ENCODE assay signal across 25 mouse cellular contexts in the genomic region with DNA sequence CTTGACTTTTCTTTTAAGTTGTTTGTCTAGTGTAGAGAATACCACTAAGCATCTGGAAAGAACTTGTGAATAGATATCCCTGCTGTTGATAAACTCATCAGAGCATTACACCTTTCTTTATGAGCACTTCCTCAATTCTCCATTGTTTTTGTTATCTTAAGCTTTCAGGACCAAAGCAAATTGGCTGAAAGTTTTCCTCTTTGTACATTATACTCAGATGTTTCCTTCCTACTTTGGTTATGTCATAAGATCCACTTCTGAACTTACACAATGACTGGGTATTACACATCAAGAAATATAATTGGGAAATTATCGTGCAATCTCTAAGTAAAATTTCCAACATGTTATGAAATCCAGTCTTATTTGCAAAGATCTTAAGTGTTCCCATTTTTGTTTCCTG. TPM values are rescaled to one million over a fixed set of nuclear protein-coding genes. Genes with fewer than 3 reads are reported as not detected.
DNase-seq lines count a peak whose midpoint lies in the region; ATAC-seq and TF ChIP-seq lines count a peak whose summit lies in the region.
"Had no signal": no experiment of that assay in that cellular context is flagged by ENCODE, and none has a peak within 500 bp of the region (broad histone marks: within the 10 kb centered on the region; RNA-seq: fewer than 3 reads in every experiment).

No protein-coding gene starts in this region.

- ATAC-seq in liver, embryonic 14.5 days (ENCODE audit: insufficient read depth) = no peak
- ATAC-seq in G1E (ENCODE audit: extremely low read depth, insufficient number of reproducible peaks, low FRiP score, poor library complexity, severe bottlenecking) = peak; percentile 35
- no peak for ATAC-seq in inflammation-experienced regulatory T-cells, adult 6 months
- ATAC-seq: forebrain, embryonic 15.5 days had no signal

- no peak overlapping the region for H3K9ac ChIP-seq in liver, embryonic 14.5 days (replicated peaks)
- H3K9ac ChIP-seq: forebrain, embryonic 15.5 days; hindbrain, embryonic 12.5 days; limb, embryonic 12.5 days; midbrain, embryonic 12.5 days had no signal

- no peak overlapping the region for H3K27ac ChIP-seq in liver, embryonic 14.5 days
- peak overlapping the region; percentile 96 for H3K27ac ChIP-seq in macrophage
- H3K27ac ChIP-seq: forebrain, embryonic 15.5 days; hindbrain, embryonic 12.5 days; limb, embryonic 12.5 days; midbrain, embryonic 12.5 days had no signal

- no peak for TF ChIP-seq EP300 in liver, embryonic 14.5 days (IDR thresholded peaks at IDR 0.05; ENCODE audit: low read depth)

- peaks cover 0 to 3% of the 10 kb centered on the region in 2 experiments; a peak in 2 of 4 replicates for H3K4me1 ChIP-seq in liver, embryonic 14.5 days (replicated peaks; ENCODE audit: control insufficient read depth in 2 of 2, insufficient read depth in 2 of 2, low read length in 1 of 2)
- peaks cover 10% of the 10 kb centered on the region; the same call in 1 of the 2 replicates for H3K4me1 ChIP-seq in G1E (ENCODE audit: insufficient read depth, low read depth, low read length)
- H3K4me1 ChIP-seq: forebrain, embryonic 15.5 days; hindbrain, embryonic 12.5 days; limb, embryonic 12.5 days; midbrain, embryonic 12.5 days had no signal

- WGBS in liver, embryonic 14.5 days (ENCODE audit: insufficient replicate concordance) = 38% methylated on average over 1 of the region's 1 CpGs
- 6% methylated on average over 1 of the region's 1 CpGs for WGBS in macrophage (ENCODE audit: missing documents)

- no peak overlapping the region for H3K4me3 ChIP-seq in liver, embryonic 14.5 days (ENCODE audit: insufficient read depth in 1 of 2, low read depth in 2 of 2, low read length in 2 of 2)
- H3K4me3 ChIP-seq in G1E (ENCODE audit: low read depth, low read length) = no peak overlapping the region
- H3K4me3 ChIP-seq in macrophage (ENCODE audit: inconsistent target) = no peak overlapping the region
- H3K4me3 ChIP-seq: forebrain, embryonic 15.5 days; hindbrain, embryonic 12.5 days; limb, embryonic 12.5 days; midbrain, embryonic 12.5 days had no signal

- H3K9me3 ChIP-seq in liver, embryonic 14.5 days (ENCODE audit: control insufficient read depth, low read length) = no peaks in the 10 kb centered on the region
- no peaks in the 10 kb centered on the region for H3K9me3 ChIP-seq in G1E (replicated peaks)
- H3K9me3 ChIP-seq: forebrain, embryonic 15.5 days; hindbrain, embryonic 12.5 days; midbrain, embryonic 12.5 days had no signal

- H3K27me3 ChIP-seq in liver, embryonic 14.5 days (ENCODE audit: control insufficient read depth, insufficient read depth, low read length) = no peaks in the 10 kb centered on the region
- peaks cover 2% of the 10 kb centered on the region; the same call in 1 of the 2 replicates for H3K27me3 ChIP-seq in G1E (ENCODE audit: insufficient read depth, low read length)
- H3K27me3 ChIP-seq: forebrain, embryonic 15.5 days; hindbrain, embryonic 12.5 days; limb, embryonic 12.5 days; midbrain, embryonic 12.5 days had no signal

- no peak for TF ChIP-seq CTCF in liver, embryonic 14.5 days (IDR thresholded peaks at IDR 0.05; ENCODE audit: low read depth)
- TF ChIP-seq CTCF in G1E (IDR thresholded peaks at IDR 0.05; ENCODE audit: low read depth, low read length) = no peak

- DNase-seq in liver, embryonic 14.5 days (ENCODE audit: low read depth in 3 of 3, low spot score in 3 of 3) = peak in 2 of 3 experiments; percentile 2 to 19
- no peak for DNase-seq in liver
- DNase-seq in G1E (ENCODE audit: low spot score) = no peak
- peak; percentile 17 for DNase-seq in adipocyte (ENCODE audit: low spot score)
- DNase-seq in cerebellum, postnatal 25 days = no peak
- DNase-seq in right cerebral cortex, postnatal 14 days = no peak
- DNase-seq: adrenal gland, postnatal 36 days; cerebellum, adult 11 months; cerebellum, postnatal 14 days; gastrocnemius, postnatal 36 days; heart, postnatal 10 days; kidney, adult 11 months; kidney, postnatal 4 days; right cerebral cortex, postnatal 25 days; thymus, postnatal 14 days had no signal

- no peaks in the 10 kb centered on the region for H3K36me3 ChIP-seq in liver, embryonic 14.5 days (replicated peaks; ENCODE audit: control insufficient read depth, insufficient read depth, low read depth)
- H3K36me3 ChIP-seq in G1E (replicated peaks) = no peaks in the 10 kb centered on the region
- H3K36me3 ChIP-seq in macrophage (ENCODE audit: inconsistent target) = no peaks in the 10 kb centered on the region
- H3K36me3 ChIP-seq: forebrain, embryonic 15.5 days; hindbrain, embryonic 12.5 days; limb, embryonic 12.5 days; midbrain, embryonic 12.5 days had no signal

- no peaks in the 10 kb centered on the region for H3K79me2 ChIP-seq in macrophage (ENCODE audit: inconsistent target)

- no peak overlapping the region for H3K4me2 ChIP-seq in liver, embryonic 14.5 days (ENCODE audit: low read depth)
- H3K4me2 ChIP-seq: forebrain, embryonic 15.5 days; heart, embryonic 11.5 days; hindbrain, embryonic 12.5 days; limb, embryonic 12.5 days; midbrain, embryonic 12.5 days had no signal

RNA-seq across cellular contexts. Expression of gene Lyz1, which starts 9.0 kb away (rescaled TPM):
- polyA plus RNA-seq in liver, embryonic 14.5 days (2012; rRNA removed) = 0.02 TPM in 1 of 2 replicates, not detected in the other
- 0.13 and 0.29 TPM in 2 replicates for polyA plus RNA-seq in liver, embryonic 14.5 days (2014; fragmentation: Nextera tagmentation; extraction: Ambion mirVana)
- not detected in 2 replicates for total RNA-seq in G1E (2014; fragmentation: Nextera tagmentation)
- 0.11 TPM in 1 of 2 replicates, not detected in the other for total RNA-seq in G1E (2017)
- not detected in 2 replicates for polyA plus RNA-seq in G1E (2012)
- 1 to 10 TPM in 2 of 26 experiments, under 1 TPM in 6, not detected in 18; 0.59 to 1.1 (median 0.81) TPM for total RNA-seq in macrophage (2018; cell fraction: chromatin; rRNA removed)
- 1 to 10 TPM; 2.7 to 9.2 (median 5.1) TPM for total RNA-seq in macrophage (2018; cell fraction: cytosol; rRNA removed)
- 1 to 10 TPM in 25 of 26 experiments, not detected in 1; 1.0 to 5.4 (median 2.7) TPM for total RNA-seq in macrophage (2018; cell fraction: nucleus; rRNA removed)
- 3.4 to 8.7 TPM (median 5.9 TPM) in 3 replicates for polyA plus RNA-seq in macrophage (2018)
- 1 to 10 TPM in 1 of 3 experiments, under 1 TPM in 1, not detected in 1; 0.49 to 1.0 TPM for polyA plus RNA-seq in inflammation-experienced regulatory T-cells, adult 6 months (2017; shearing (Covaris generic))
- polyA plus RNA-seq: C2C12; forebrain, embryonic 15.5 days; hindbrain, embryonic 12.5 days; kidney, embryonic 16.5 days; limb, embryonic 12.5 days; midbrain, embryonic 12.5 days; stomach, embryonic 14.5 days had no signal

RNA-seq across cellular contexts. Expression of gene Lyz2, which starts 19.6 kb away (rescaled TPM):
- polyA plus RNA-seq in liver, embryonic 14.5 days (2012; rRNA removed) = 93.4 and 95.5 TPM in 2 replicates
- 255 and 323 TPM in 2 replicates for polyA plus RNA-seq in liver, embryonic 14.5 days (2014; fragmentation: Nextera tagmentation; extraction: Ambion mirVana)
- total RNA-seq in G1E (2014; fragmentation: Nextera tagmentation) (not detected in 2 replicates), G1E (2017) (6.9 and 7.3 TPM in 2 replicates)
- polyA plus RNA-seq in G1E (2012) (0.11 and 0.14 TPM in 2 replicates), macrophage (2018) (16,156 to 35,026 TPM (median 20,022 TPM) in 3 replicates)
- total RNA-seq in macrophage (2018; cell fraction: chromatin; rRNA removed) = 1,000 to 10,000 TPM in 1 of 26 experiments, 100 to 1,000 TPM in 25; 167 to 1,242 (median 625) TPM
- over 10,000 TPM in 25 of 26 experiments, 1,000 to 10,000 TPM in 1; 9,978 to 23,163 (median 15,255) TPM for total RNA-seq in macrophage (2018; cell fraction: cytosol; rRNA removed)
- total RNA-seq in macrophage (2018; cell fraction: nucleus; rRNA removed) = over 10,000 TPM in 2 of 26 experiments, 1,000 to 10,000 TPM in 24; 1,420 to 12,393 (median 7,308) TPM
- 10 to 100 TPM in 1 of 3 experiments, 1 to 10 TPM in 2; 1.0 to 40.1 (median 5.3) TPM for polyA plus RNA-seq in inflammation-experienced regulatory T-cells, adult 6 months (2017; shearing (Covaris generic))

Comparison
In these comparisons a context has a peak if more than half of its experiments do, and no peak if none do; other contexts are left out.
1. DNase-seq: peak in liver, embryonic 14.5 days (2 of 3) and adipocyte (single experiment); none in liver (single experiment), G1E (single experiment), cerebellum, postnatal 25 days (0 of 2) and right cerebral cortex, postnatal 14 days (single experiment).
2. RNA of gene Lyz2, which starts 19.6 kb away (polyA plus RNA-seq): 16,156 to 35,026 TPM in macrophage; 93.4 to 323 TPM in liver, embryonic 14.5 days, 1.0 to 40.1 TPM in inflammation-experienced regulatory T-cells, adult 6 months and 0.11 to 0.14 TPM in G1E; every median in the first group is over 10 times any median in the second.